Mouse (Mus musculus) embryonic facial prominence, embryonic 11.5 days (tissue): ENCODE measurements at regions not wholly inside any gene's neighbourhood (a gene's known extent, or its start where the extent isn't known, plus 50 kb on each side); places are given as distances from the start of the nearest gene placed in this dataset.

Experiments used
- ATAC-seq: fragments of 200-750 bp; cut with Nextera tagmentation; replicated peaks from 2 replicates; pipeline ENCODE4 v1.8.0; 2017; ENCODE audit warnings: low read depth; ENCODE audit not compliant: insufficient number of reproducible peaks, low FRiP score, low TSS enrichment
- DNase-seq: peaks from one replicate; pipeline ENCODE4 v3.0.0-alpha.2; 2015; ENCODE audit warnings: low spot score
- H3K27ac ChIP-seq: fragments of 300-500 bp; sonication (generic); replicated peaks from 2 replicates; pipeline ENCODE4 v1.5.1; 2014; ENCODE audit warnings: mild to moderate bottlenecking, low read depth, low read length, control low read depth
- H3K27me3 ChIP-seq: fragments of 300-500 bp; sonication (generic); 2 replicates; pipeline ENCODE4 v1.6.1; 2014; ENCODE audit warnings: mild to moderate bottlenecking, low read length, moderate library complexity, mixed read lengths; ENCODE audit not compliant: control insufficient read depth, insufficient read depth
- H3K36me3 ChIP-seq: fragments of 300-500 bp; sonication (generic); replicated peaks from 2 replicates; pipeline ENCODE4 v1.6.1; 2014; ENCODE audit warnings: low read depth, mild to moderate bottlenecking, low read length, moderate library complexity, mixed read lengths; ENCODE audit not compliant: control insufficient read depth, insufficient read depth
- H3K4me1 ChIP-seq: fragments of 300-500 bp; sonication (generic); 2 replicates; pipeline ENCODE4 v1.6.1; 2014; ENCODE audit warnings: low read length, mixed read lengths; ENCODE audit not compliant: control insufficient read depth, insufficient read depth
- H3K4me2 ChIP-seq: fragments of 300-500 bp; sonication (generic); 2 replicates; pipeline ENCODE4 v1.6.1; 2014; ENCODE audit warnings: low read depth, mild to moderate bottlenecking, control low read depth, low read length, moderate library complexity
- H3K4me3 ChIP-seq: fragments of 300-500 bp; sonication (generic); 2 replicates; pipeline ENCODE4 v1.5.1; 2014; ENCODE audit warnings: low read depth, low read length, control low read depth
- H3K9ac ChIP-seq: fragments of 300-500 bp; sonication (generic); replicated peaks from 2 replicates; pipeline ENCODE4 v1.6.1; 2014; ENCODE audit warnings: mild to moderate bottlenecking, control low read depth, low read length
- H3K9me3 ChIP-seq: fragments of 300-500 bp; sonication (generic); replicated peaks from 2 replicates; pipeline ENCODE4 v1.6.1; 2016; ENCODE audit warnings: mild to moderate bottlenecking, low read length, inconsistent platforms, mixed read lengths; ENCODE audit not compliant: control insufficient read depth
- WGBS: fragments of 180-500 bp; shearing (Covaris S2); extraction: QIAGEN DNeasy Blood & Tissue Kit; methylation state at CpG from one replicate; pipeline ENCODE4 v1.1.7; 2014; 5-methylcytosine and 5-hydroxymethylcytosine counted together

DNA sequence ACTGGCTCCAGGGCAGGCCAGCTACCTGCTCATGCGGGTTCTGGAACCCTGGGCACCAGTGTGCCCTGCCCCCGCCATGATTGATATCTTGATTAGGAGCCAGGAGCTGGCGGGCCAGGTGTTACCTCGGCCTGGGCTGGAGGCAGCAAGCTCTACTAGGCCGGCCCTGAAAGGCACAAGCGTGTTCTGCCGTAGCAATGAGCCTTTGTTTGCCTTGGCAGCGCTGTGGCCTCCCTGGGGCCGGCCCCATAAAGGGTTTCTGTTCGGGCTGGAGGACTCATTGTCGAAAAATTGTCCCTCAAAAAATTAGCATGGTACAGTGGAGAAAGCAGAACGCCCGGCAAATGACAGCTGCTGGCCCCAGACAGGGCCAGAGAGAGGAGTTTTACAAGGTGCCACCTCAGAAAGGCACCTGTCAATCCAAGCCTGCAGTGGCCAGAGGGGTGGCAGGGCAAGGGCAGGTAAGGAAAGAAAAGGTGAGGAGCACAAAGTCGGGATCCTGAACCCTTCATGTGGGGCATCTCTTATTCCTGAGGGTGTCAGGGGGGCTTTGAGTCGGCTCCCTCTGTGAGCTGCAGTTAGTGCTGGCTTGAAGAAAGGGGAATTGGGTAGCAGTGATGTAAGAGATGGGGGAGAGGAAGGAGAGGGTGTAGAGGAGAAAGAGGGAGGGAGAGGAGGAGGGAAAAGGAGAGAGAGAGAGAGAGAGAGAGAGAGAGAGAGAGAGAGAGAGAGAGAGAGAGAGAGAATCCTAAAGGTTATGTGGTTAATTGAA is 92.9 kb downstream of the Inhbb start:
- no peak overlapping the region for H3K9ac ChIP-seq
- no peak overlapping the region for H3K4me3 ChIP-seq
- WGBS: 10% methylated on average over 15 of the region's 15 CpGs
- ATAC-seq (peak; percentile 63), DNase-seq (peak; percentile 40)
- H3K27me3 ChIP-seq: 0 out of 2 replicates have a peak, but pooled peaks cover 3% of the 10 kb centered on the region
- no peak overlapping the region for H3K4me2 ChIP-seq
- no peaks in the 10 kb centered on the region for H3K4me1 ChIP-seq
- no peak overlapping the region for H3K27ac ChIP-seq
- H3K36me3 ChIP-seq: no peaks in the 10 kb centered on the region
- H3K9me3 ChIP-seq: no peaks in the 10 kb centered on the region

GRCm38 (mm10) chr1:119324551-119324950 is 97.5 kb downstream of the Inhbb start:
- Histone ChIP-seq H3K9me3 (no peaks in the 10 kb centered on the region), H3K4me1 (no peaks in the 10 kb centered on the region), H3K27me3 (0 out of 2 replicates have a peak, but pooled peaks cover 3% of the 10 kb centered on the region), H3K4me3 (no peak overlapping the region), H3K36me3 (no peaks in the 10 kb centered on the region), H3K9ac (no peak overlapping the region), H3K4me2 (no peak overlapping the region), H3K27ac (no peak overlapping the region)
- 69% methylated on average over 8 of the region's 8 CpGs for WGBS
- no peak for DNase-seq
- ATAC-seq: no peak

DNA sequence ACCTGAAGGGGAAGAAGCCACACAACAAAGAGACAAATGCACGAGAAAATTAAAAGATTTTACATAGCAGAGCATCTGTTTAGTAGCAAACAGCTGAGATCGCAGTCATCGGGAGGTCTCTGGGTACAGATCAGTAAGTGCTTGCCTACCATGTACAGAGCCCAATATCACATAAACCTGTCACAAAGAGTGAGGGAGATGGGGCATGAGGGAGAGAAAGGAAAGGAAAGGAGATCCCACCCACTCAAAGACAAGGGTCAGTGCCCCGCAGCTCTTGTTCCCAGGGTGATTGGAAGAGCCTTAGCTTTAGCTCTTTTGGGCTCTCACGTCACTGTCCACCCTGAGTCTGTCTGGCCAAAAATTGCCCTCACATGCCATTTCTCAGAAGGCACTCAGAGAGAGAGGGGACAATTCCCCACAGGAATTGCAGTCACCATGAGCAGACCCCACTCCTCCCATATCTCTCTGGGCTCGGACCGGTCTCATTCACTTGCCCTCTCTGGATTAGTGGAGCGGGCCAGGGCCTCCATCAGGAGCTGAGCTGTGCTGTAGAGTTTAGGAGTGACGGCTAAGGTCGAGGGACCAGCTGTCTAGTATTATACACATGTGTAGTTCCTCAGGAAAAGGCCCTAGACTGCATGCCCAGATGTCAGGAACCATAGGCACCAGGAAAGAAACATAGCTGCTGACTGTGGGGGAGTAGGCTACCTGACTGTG is 99.6 kb downstream of the Inhbb start:
- whole genome bisulfite sequencing: 81% methylated on average over 10 of the region's 10 CpGs
- Histone ChIP-seq H3K4me1 (no peaks in the 10 kb centered on the region), H3K4me2 (no peak overlapping the region), H3K9ac (no peak overlapping the region), H3K4me3 (no peak overlapping the region), H3K9me3 (no peaks in the 10 kb centered on the region), H3K27ac (no peak overlapping the region), H3K27me3 (no peaks in the 10 kb centered on the region), H3K36me3 (no peaks in the 10 kb centered on the region)
- DNase-seq (no peak), ATAC-seq (no peak)

DNA sequence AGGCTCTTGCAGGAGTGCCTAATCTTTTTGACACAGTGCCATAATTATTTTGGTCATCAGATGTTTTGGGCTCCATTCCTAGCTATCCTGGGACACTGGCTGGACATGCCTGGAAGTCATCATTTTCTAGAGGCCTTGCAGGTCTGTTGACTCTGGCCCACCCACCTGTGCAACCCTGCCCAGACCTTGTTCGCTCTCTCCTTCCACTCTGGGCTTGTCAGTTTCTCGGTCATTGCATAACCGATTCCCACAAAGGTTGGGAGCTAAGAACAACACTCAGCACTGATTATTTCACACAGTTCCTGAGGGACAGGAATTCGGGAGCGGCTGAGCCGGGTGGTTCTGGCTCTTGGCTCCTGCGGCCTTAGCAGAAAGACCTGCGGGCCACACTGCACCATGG is 100.2 kb downstream of the Inhbb start:
- no peak overlapping the region for H3K4me2 ChIP-seq
- H3K27me3 ChIP-seq: no peaks in the 10 kb centered on the region
- no peak for ATAC-seq
- no peak overlapping the region for H3K9ac ChIP-seq
- no peak overlapping the region for H3K4me3 ChIP-seq
- no peak overlapping the region for H3K27ac ChIP-seq
- H3K4me1 ChIP-seq: no peaks in the 10 kb centered on the region
- no peak for DNase-seq
- 90% methylated on average over 8 of the region's 8 CpGs for WGBS
- no peaks in the 10 kb centered on the region for H3K9me3 ChIP-seq
- no peaks in the 10 kb centered on the region for H3K36me3 ChIP-seq

GRCm38 (mm10) chr1:119317006-119317405 is 105.0 kb downstream of the Inhbb start:
- Histone ChIP-seq H3K27ac (no peak overlapping the region), H3K27me3 (no peaks in the 10 kb centered on the region), H3K4me3 (no peak overlapping the region), H3K4me2 (no peak overlapping the region), H3K9ac (no peak overlapping the region), H3K4me1 (no peaks in the 10 kb centered on the region), H3K9me3 (no peaks in the 10 kb centered on the region), H3K36me3 (no peaks in the 10 kb centered on the region)
- ATAC-seq (no peak), DNase-seq (no peak)
- 89% methylated on average over 4 of the region's 4 CpGs for WGBS

GRCm38 (mm10) chr1:119308719-119309365 is 113.2 kb downstream of the Inhbb start:
- Histone ChIP-seq H3K9ac (no peak overlapping the region), H3K27ac (no peak overlapping the region)
- peak; percentile 83 for DNase-seq

GRCm38 (mm10) chr1:119305315-119305976 is 116.6 kb downstream of the Inhbb start:
- Histone ChIP-seq H3K9me3 (no peaks in the 10 kb centered on the region), H3K4me1 (no peaks in the 10 kb centered on the region), H3K27me3 (no peaks in the 10 kb centered on the region), H3K4me2 (no peak overlapping the region), H3K9ac (no peak overlapping the region), H3K27ac (no peak overlapping the region), H3K4me3 (no peak overlapping the region), H3K36me3 (no peaks in the 10 kb centered on the region)
- DNase-seq (peak; percentile 58), ATAC-seq (peak; percentile 57; the same call in 1 of the 2 replicates)
- WGBS: 6% methylated on average over 13 of the region's 13 CpGs

More at GRCm38 (mm10) chr1:119308719-119309365, 113.2 kb downstream of the Inhbb start:
- no peaks in the 10 kb centered on the region for H3K9me3 ChIP-seq
- WGBS: 48% methylated on average over 9 of the region's 9 CpGs
- H3K27me3 ChIP-seq: no peaks in the 10 kb centered on the region
- no peak overlapping the region for H3K4me3 ChIP-seq
- H3K36me3 ChIP-seq: no peaks in the 10 kb centered on the region
- ATAC-seq: peak; percentile 78
- H3K4me1 ChIP-seq: no peaks in the 10 kb centered on the region
- H3K4me2 ChIP-seq: no peak overlapping the region
